17 mouse cellular contexts compared by ENCODE assay signal in genomic region chr1:165788511-165788910, GRCm38 (mm10). TPM values are rescaled to one million over a fixed set of nuclear protein-coding genes. Genes with fewer than 3 reads are reported as not detected.
DNase-seq lines count a peak whose midpoint lies in the region; ATAC-seq lines count a peak whose summit lies in the region.
"Had no signal": no experiment of that assay in that cellular context is flagged by ENCODE, and none has a peak within 500 bp of the region (broad histone marks: within the 10 kb centered on the region; RNA-seq: fewer than 3 reads in every experiment).

Gene Cd247 (plus strand): TSS chr1:165788681.

- H3K27ac ChIP-seq in midbrain, embryonic 10.5 days (replicated peaks) = peak within 1 kb of the TSS; percentile 14
- H3K27ac ChIP-seq in midbrain, embryonic 14.5 days (replicated peaks; ENCODE audit: low read depth, low read length) = no peak within 1 kb of the TSS
- no peak within 1 kb of the TSS for H3K27ac ChIP-seq in midbrain, embryonic 16.5 days (ENCODE audit: low read length)
- H3K27ac ChIP-seq: intestine, embryonic 15.5 days; kidney, postnatal 0 days; liver, embryonic 15.5 days; midbrain, embryonic 15.5 days; stomach, postnatal 0 days had no signal

- H3K9ac ChIP-seq in midbrain, embryonic 14.5 days (replicated peaks; ENCODE audit: low read length) = no peak within 1 kb of the TSS
- H3K9ac ChIP-seq in midbrain, embryonic 16.5 days (ENCODE audit: low read depth, low read length) = no peak within 1 kb of the TSS
- H3K9ac ChIP-seq: intestine, embryonic 15.5 days; limb, embryonic 12.5 days; liver, embryonic 15.5 days; midbrain, embryonic 15.5 days had no signal

- no peaks in the 10 kb centered on the region; the same call in 1 of the 2 replicates for H3K27me3 ChIP-seq in midbrain, embryonic 10.5 days (ENCODE audit: low read depth, poor library complexity, severe bottlenecking)
- no peaks in the 10 kb centered on the region for H3K27me3 ChIP-seq in midbrain, embryonic 14.5 days (ENCODE audit: control insufficient read depth, insufficient read depth, low read length)
- H3K27me3 ChIP-seq in midbrain, embryonic 16.5 days (ENCODE audit: control insufficient read depth, insufficient read depth, low read depth, low read length) = no peaks in the 10 kb centered on the region
- H3K27me3 ChIP-seq: intestine, embryonic 15.5 days; liver, embryonic 15.5 days had no signal

- H3K4me3 ChIP-seq in midbrain, embryonic 10.5 days = no peak within 1 kb of the TSS
- no peak within 1 kb of the TSS for H3K4me3 ChIP-seq in midbrain, embryonic 14.5 days (replicated peaks; ENCODE audit: low read depth, low read length)
- no peak within 1 kb of the TSS for H3K4me3 ChIP-seq in midbrain, embryonic 16.5 days (ENCODE audit: low read depth, low read length)
- H3K4me3 ChIP-seq: intestine, embryonic 15.5 days; limb, embryonic 12.5 days; liver, embryonic 15.5 days; midbrain, embryonic 15.5 days had no signal

- ATAC-seq in midbrain, embryonic 14.5 days (ENCODE audit: low FRiP score, low TSS enrichment) = no peak
- no peak for ATAC-seq in midbrain, embryonic 16.5 days
- ATAC-seq: intestine, embryonic 15.5 days; midbrain, embryonic 15.5 days had no signal

- H3K9me3 ChIP-seq in midbrain, embryonic 10.5 days (replicated peaks) = no peaks in the 10 kb centered on the region
- H3K9me3 ChIP-seq in midbrain, embryonic 14.5 days (ENCODE audit: control insufficient read depth, low read length) = no peaks in the 10 kb centered on the region
- H3K9me3 ChIP-seq in midbrain, embryonic 16.5 days (replicated peaks; ENCODE audit: control insufficient read depth, low read length, poor library complexity, severe bottlenecking) = no peaks in the 10 kb centered on the region
- H3K9me3 ChIP-seq: intestine, embryonic 15.5 days; limb, embryonic 12.5 days; liver, embryonic 15.5 days; midbrain, embryonic 15.5 days had no signal

- H3K36me3 ChIP-seq in midbrain, embryonic 10.5 days = no peaks in the 10 kb centered on the region
- H3K36me3 ChIP-seq in midbrain, embryonic 14.5 days (ENCODE audit: control insufficient read depth, insufficient read depth, low read length) = no peaks in the 10 kb centered on the region
- H3K36me3 ChIP-seq in midbrain, embryonic 16.5 days (ENCODE audit: control insufficient read depth, insufficient read depth, low read length) = no peaks in the 10 kb centered on the region
- H3K36me3 ChIP-seq: intestine, embryonic 15.5 days; limb, embryonic 12.5 days; liver, embryonic 15.5 days; midbrain, embryonic 15.5 days had no signal

- DNase-seq in midbrain, embryonic 10.5 days (ENCODE audit: low spot score) = no peak
- no peak for DNase-seq in midbrain, embryonic 14.5 days
- DNase-seq in T-cell, adult 2 months (ENCODE audit: low spot score) = peak; percentile 86
- peak; percentile 61 to 74 for DNase-seq in natural killer cell, adult 2 months (ENCODE audit: low spot score in 2 of 2)
- peak; percentile 78 to 84 for DNase-seq in thymus, postnatal 36 days
- no peak for DNase-seq in right cerebral cortex, postnatal 25 days
- DNase-seq in spleen, postnatal 14 days (ENCODE audit: low spot score in 2 of 2) = no peak
- DNase-seq: adrenal gland, postnatal 10 days; cerebellum, postnatal 10 days; heart, postnatal 36 days had no signal

- no peak within 1 kb of the TSS for H3K4me2 ChIP-seq in midbrain, embryonic 14.5 days (ENCODE audit: low read length)
- H3K4me2 ChIP-seq in midbrain, embryonic 16.5 days (ENCODE audit: low read length) = no peak within 1 kb of the TSS
- H3K4me2 ChIP-seq: intestine, embryonic 15.5 days; limb, embryonic 12.5 days; liver, embryonic 15.5 days; midbrain, embryonic 15.5 days had no signal

- 72% methylated on average over 8 of the region's 8 CpGs for WGBS in midbrain, embryonic 10.5 days
- 65% methylated on average over 8 of the region's 8 CpGs for WGBS in midbrain, embryonic 14.5 days
- 73% methylated on average over 8 of the region's 8 CpGs for WGBS in midbrain, embryonic 16.5 days

- peaks cover 17% of the 10 kb centered on the region for H3K4me1 ChIP-seq in midbrain, embryonic 10.5 days
- H3K4me1 ChIP-seq in midbrain, embryonic 14.5 days (ENCODE audit: control insufficient read depth, insufficient read depth, low read length) = 0 out of 2 replicates have a peak, but pooled peaks cover 6% of the 10 kb centered on the region
- H3K4me1 ChIP-seq in midbrain, embryonic 16.5 days (ENCODE audit: control insufficient read depth, insufficient read depth, low read length) = no peaks in the 10 kb centered on the region; the same call in 1 of the 2 replicates
- H3K4me1 ChIP-seq: intestine, embryonic 15.5 days; liver, embryonic 15.5 days had no signal

RNA-seq across cellular contexts. Expression of gene Cd247, which starts in this region (rescaled TPM):
- polyA plus RNA-seq in midbrain, embryonic 10.5 days (2016; fragmentation: Nextera tagmentation; extraction: Ambion mirVana) = 1.6 and 2.7 TPM in 2 replicates
- 1.5 and 2.1 TPM in 2 replicates for polyA plus RNA-seq in midbrain, embryonic 14.5 days (2014; fragmentation: Nextera tagmentation; extraction: Ambion mirVana)
- polyA plus RNA-seq in midbrain, embryonic 16.5 days (2015; fragmentation: Nextera tagmentation; extraction: Ambion mirVana) = 1.2 and 1.3 TPM in 2 replicates

Comparison
In these comparisons a context has a peak if more than half of its experiments do, and no peak if none do; other contexts are left out.
1. DNase-seq: peak in T-cell, adult 2 months (single experiment), natural killer cell, adult 2 months (2 of 2) and thymus, postnatal 36 days (2 of 2); none in midbrain, embryonic 10.5 days (single experiment), midbrain, embryonic 14.5 days (single experiment), right cerebral cortex, postnatal 25 days (single experiment) and spleen, postnatal 14 days (0 of 2).